Mouse (Mus musculus): ENCODE measurements around the gene Zmiz1.

- TF ChIP-seq POLR2A (IDR thresholded peaks at IDR 0.05; ENCODE audit: low read depth, low read length) (no peak), CTCF (conservative IDR thresholded peaks at IDR 0.05 in 1 of 2, IDR thresholded peaks at IDR 0.05 in 1 of 2; ENCODE audit: low read depth in 2 of 2, low read length in 2 of 2) (no peak), EP300 (IDR thresholded peaks at IDR 0.05; ENCODE audit: low read length) (no peak), SIN3A (IDR thresholded peaks at IDR 0.05; ENCODE audit: low read length) (no peak), JUND (conservative IDR thresholded peaks at IDR 0.05; ENCODE audit: low read depth, low read length) (no peak), CHD1 (IDR thresholded peaks at IDR 0.05; ENCODE audit: low read depth, low read length) (no peak), USF1 (IDR thresholded peaks at IDR 0.05; ENCODE audit: low read depth, low read length) (no peak), HCFC1 (IDR thresholded peaks at IDR 0.05; ENCODE audit: low read depth, low read length) (no peak), MAFK (IDR thresholded peaks at IDR 0.05; ENCODE audit: insufficient replicate concordance, low read length) (no peak), CHD2 (IDR thresholded peaks at IDR 0.05; ENCODE audit: low read length) (no peak), MAX (IDR thresholded peaks at IDR 0.05; ENCODE audit: low read length) (no peak), NRF1 (IDR thresholded peaks at IDR 0.05; ENCODE audit: low read depth, low read length) (no peak)
These were observed 168.7 kb downstream of the Zmiz1 start for GRCm38 (mm10) chr14:25627599-25628255.

Measured in CH12.LX (cell line).